Mouse (Mus musculus): ENCODE measurements around the gene Suclg2.

Gene Suclg2

GRCm38 (mm10) chr6:95552339-95552950, 166.2 kb downstream of the Suclg2 start:
- peak; percentile 13 for DNase-seq

- DNase-seq = no peak
Observed at GRCm38 (mm10) chr6:95551000-95551399, 167.6 kb downstream of the Suclg2 start.

GRCm38 (mm10) chr6:95546189-95546832, 172.3 kb downstream of the Suclg2 start:
- DNase-seq = no peak

- DNase-seq = peak; percentile 37
Observed at GRCm38 (mm10) chr6:95545714-95546113, 172.9 kb downstream of the Suclg2 start.

- no peak for DNase-seq
Observed at GRCm38 (mm10) chr6:95545296-95545695, 173.3 kb downstream of the Suclg2 start.

GRCm38 (mm10) chr6:95535191-95535590, 183.4 kb downstream of the Suclg2 start:
- no peak for DNase-seq

GRCm38 (mm10) chr6:95519846-95520245, 198.8 kb downstream of the Suclg2 start:
- DNase-seq = peak; percentile 23

- DNase-seq = peak; percentile 5
Observed at GRCm38 (mm10) chr6:95518406-95518805, 200.2 kb downstream of the Suclg2 start.

- DNase-seq = no peak
Observed at GRCm38 (mm10) chr6:95515721-95516120, 202.9 kb downstream of the Suclg2 start.

- no peak for DNase-seq
Observed at GRCm38 (mm10) chr6:95514726-95515125, 203.9 kb downstream of the Suclg2 start.

GRCm38 (mm10) chr6:95511689-95512088, 206.9 kb downstream of the Suclg2 start:
- no peak for DNase-seq

- peak; percentile 6 for DNase-seq
Observed at GRCm38 (mm10) chr6:95500771-95501170, 217.8 kb downstream of the Suclg2 start.

GRCm38 (mm10) chr6:95499639-95500038, 219.0 kb downstream of the Suclg2 start:
- no peak for DNase-seq

GRCm38 (mm10) chr6:95492216-95492956, 226.2 kb downstream of the Suclg2 start:
- DNase-seq = no peak

- no peak for DNase-seq
Observed at GRCm38 (mm10) chr6:95491043-95491442, 227.6 kb downstream of the Suclg2 start.

- no peak for DNase-seq
Observed at GRCm38 (mm10) chr6:95485791-95486190, 232.8 kb downstream of the Suclg2 start.

- DNase-seq = peak; percentile 56
Observed at GRCm38 (mm10) chr6:95484183-95484818, 234.3 kb downstream of the Suclg2 start.

GRCm38 (mm10) chr6:95483686-95484085, 234.9 kb downstream of the Suclg2 start:
- no peak for DNase-seq

GRCm38 (mm10) chr6:95483127-95483526, 235.5 kb downstream of the Suclg2 start:
- DNase-seq = peak; percentile 25

GRCm38 (mm10) chr6:95479801-95480200, 238.8 kb downstream of the Suclg2 start:
- peak; percentile 4 for DNase-seq

- no peak for DNase-seq
Observed at GRCm38 (mm10) chr6:95469521-95469920, 249.1 kb downstream of the Suclg2 start.

GRCm38 (mm10) chr6:95465322-95465721, 253.3 kb downstream of the Suclg2 start:
- DNase-seq = no peak

- no peak for DNase-seq
Observed at GRCm38 (mm10) chr6:95459372-95459771, 259.2 kb downstream of the Suclg2 start.
